Mouse (Mus musculus) heart, postnatal 0 days (tissue): ENCODE measurements around the gene Rps5.

Experiments
- CTCF ChIP-seq: IDR thresholded peaks from 2 replicates; pipeline ENCODE4 v1.5.1; 2016; ENCODE audit warnings: antibody characterized with exemption, control low read depth, low read depth
- EP300 ChIP-seq: IDR thresholded peaks from 2 replicates; pipeline ENCODE4 v1.6.1; 2016; ENCODE audit warnings: antibody characterized with exemption, low read depth

DNA sequence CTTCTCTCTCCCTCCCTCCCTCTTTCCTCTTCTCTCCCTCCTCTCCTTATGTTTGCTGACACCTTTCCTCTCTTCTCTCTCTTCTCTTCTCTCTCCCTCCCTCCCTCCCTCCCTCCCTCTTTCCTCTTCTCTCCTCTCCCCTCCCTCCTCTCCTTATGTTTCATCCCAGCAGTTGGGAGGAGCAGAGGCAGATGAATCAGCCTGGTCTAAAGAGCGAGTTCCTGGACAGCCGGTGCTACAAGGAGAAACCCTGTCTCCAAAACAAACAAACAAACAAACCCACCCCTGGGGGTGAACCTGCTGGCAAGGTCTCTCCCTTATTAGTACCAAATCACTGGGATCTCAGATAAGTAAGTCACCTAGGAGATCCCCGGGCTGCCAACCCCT, 779 bp upstream of the Rps5 start:
- no peak for TF ChIP-seq CTCF
- TF ChIP-seq EP300: no peak
